Mouse (Mus musculus): ENCODE results near the gene Nipbl.

DNA sequence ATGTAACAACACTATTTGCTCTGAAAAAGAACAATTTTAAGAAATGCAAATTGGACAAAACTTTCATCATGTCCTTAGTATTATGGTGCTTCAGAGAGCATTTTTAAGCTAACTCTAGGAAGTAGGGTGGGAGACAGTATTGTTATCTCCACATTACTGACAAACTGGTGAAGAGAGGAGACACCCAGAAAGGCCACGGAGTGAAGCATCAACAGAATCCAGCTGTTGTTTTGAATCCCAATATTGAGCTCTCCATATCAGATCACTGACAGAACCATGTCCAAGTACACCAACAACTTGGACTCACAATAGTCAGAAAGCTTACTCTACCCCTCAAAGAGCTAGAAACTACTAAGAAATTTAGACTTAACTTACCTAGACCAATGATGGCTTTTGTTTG, 138.8 kb downstream of the Nipbl start:
- no peak for TF ChIP-seq CTCF (IDR thresholded peaks at IDR 0.05; ENCODE audit: low read depth, low read length)
- TF ChIP-seq GATA1 (IDR thresholded peaks at IDR 0.05; ENCODE audit: borderline replicate concordance, low read length): no peak
- TF ChIP-seq GATA2 (IDR thresholded peaks at IDR 0.05; ENCODE audit: borderline replicate concordance, low read depth, low read length): no peak
- no peak for TF ChIP-seq TAL1 (conservative IDR thresholded peaks at IDR 0.05; ENCODE audit: low read depth, low read length)
- TF ChIP-seq POLR2AphosphoS5 (IDR thresholded peaks at IDR 0.05; ENCODE audit: insufficient replicate concordance, low read depth, low read length): no peak

Measured in G1E (cell line).